Mouse (Mus musculus) cortical plate, adult 2 months (tissue): ENCODE results near the gene Espn.

Experiments used
- CTCF ChIP-seq: fragments of 200-500 bp; IDR thresholded peaks from 2 replicates; pipeline ENCODE4 v1.5.1; 2011; ENCODE audit warnings: mild to moderate bottlenecking, control low read depth, low read length; ENCODE audit not compliant: insufficient read depth; ENCODE audit errors: extremely low read depth
- POLR2A ChIP-seq: fragments of 200-500 bp; IDR thresholded peaks from 2 replicates; pipeline ENCODE4 v1.6.1; 2011; ENCODE audit warnings: mild to moderate bottlenecking, low read length, control low read depth; ENCODE audit not compliant: insufficient read depth; ENCODE audit errors: extremely low read depth

DNA sequence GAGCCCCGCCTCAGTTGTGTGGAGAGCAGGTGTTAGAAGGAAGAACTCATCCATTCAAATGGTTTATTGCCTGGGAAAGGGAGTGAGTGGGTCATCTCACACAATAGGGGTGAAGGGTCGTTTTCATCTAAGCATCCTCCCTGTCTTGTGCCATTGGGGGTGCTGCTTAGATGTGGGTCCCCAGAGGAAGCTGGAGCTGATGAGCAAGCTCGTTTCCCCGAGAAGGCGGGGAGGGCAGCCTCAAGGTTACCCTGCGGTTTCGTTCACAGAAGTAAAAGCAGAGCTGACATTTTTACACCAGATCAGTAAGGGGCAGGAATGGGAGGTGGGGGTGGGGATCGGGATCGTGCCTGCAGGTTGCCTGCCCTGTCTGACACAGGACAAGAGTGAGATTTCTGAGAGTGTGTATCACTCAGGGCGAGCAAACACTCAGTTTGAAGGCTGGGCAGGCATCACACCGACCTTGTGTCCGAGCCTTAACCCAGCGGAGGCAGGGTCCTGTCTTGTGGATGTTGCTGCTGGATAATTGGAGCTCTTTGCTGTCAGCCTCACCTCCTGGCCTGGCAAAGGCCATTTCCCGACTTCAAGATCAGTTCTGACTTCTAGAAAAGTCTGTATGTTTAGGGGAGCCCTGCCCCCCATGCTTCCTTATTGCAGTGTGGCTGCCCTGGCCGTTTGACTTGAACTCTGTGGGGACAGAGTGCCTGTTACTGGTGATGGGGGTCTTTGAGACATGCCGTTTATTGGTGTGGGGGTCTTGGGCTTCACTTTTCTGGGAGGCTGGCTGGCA is 26.9 kb upstream of the Espn start:
- TF ChIP-seq CTCF (no peak), POLR2A (no peak)
